Mouse (Mus musculus) embryo, embryonic 11 days (tissue): ENCODE data around the gene Atg9b.

Experiments
- DNase-seq: peaks from one replicate; pipeline ENCODE4 v3.0.0-alpha.2; 2015

The Atg9b gene

DNA sequence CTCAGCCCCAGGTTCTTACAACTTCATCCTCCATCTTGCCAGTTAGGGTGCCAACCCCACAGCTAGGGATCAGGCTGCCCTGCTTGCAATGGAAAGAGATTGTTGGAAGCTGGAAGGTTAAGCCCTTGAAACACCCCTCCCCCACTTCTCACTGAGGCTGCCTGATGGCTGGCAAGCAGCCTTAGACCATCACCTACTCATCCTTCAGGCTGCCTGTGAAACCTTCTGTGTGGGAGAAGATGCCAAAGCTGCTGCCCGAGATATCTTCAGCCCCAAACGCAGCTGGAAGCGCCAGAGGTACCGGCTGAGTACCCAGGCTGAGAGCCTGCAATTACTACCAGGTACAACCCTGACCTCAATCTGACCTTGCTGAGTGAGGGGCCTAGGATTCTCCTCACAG is 12.4 kb downstream of the Atg9b start:
- DNase-seq = no peak

DNA sequence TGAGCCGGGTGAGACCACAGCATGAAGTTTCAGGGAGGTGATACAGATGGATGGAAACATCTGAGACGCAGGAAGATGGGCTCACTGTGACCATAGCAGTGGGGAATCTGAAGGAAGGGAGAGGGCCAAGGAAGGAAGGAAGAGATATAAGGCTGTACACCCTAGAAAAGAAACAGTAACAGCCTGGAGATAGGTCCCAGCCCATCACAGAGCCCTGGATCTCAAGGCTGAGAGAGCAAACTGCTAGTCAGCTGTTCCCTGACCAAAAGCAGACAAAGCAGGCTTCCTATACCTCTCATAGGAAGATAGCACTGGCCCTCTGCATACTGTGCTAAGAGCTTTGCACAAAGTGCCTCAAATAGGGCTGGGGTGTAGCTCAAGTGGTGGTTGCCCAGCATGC is 13.2 kb downstream of the Atg9b start:
- DNase-seq = no peak

DNA sequence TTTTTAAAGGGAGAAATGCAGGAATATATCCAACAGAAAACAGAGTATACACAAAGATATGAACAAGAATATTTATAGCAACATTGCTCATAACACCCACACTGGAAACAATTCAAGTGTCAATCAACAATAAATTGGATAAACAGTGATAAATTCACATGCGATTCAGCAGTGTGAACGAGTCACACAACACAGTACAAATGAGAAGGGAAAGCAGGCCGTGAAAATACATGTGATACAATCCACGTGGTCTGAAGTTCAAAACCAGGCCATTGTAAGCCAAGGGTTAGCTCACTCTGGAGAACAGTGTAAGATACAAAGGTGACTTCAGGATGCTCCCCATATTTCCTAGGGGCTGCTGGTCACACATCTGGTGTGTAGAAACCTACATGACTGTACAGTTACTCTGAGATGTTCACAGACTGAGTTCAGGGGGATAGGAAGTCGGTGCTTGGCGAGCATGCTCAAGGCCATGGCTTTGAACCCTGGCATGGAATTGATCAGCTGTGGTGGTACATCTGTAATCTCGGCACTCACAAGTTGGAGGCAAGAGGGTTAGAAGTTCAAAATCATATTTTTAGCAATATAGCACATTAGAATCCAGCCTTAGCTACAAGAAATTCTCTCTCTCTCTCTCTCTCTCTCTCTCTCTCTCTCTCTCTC is 17.1 kb downstream of the Atg9b start:
- DNase-seq = no peak

DNA sequence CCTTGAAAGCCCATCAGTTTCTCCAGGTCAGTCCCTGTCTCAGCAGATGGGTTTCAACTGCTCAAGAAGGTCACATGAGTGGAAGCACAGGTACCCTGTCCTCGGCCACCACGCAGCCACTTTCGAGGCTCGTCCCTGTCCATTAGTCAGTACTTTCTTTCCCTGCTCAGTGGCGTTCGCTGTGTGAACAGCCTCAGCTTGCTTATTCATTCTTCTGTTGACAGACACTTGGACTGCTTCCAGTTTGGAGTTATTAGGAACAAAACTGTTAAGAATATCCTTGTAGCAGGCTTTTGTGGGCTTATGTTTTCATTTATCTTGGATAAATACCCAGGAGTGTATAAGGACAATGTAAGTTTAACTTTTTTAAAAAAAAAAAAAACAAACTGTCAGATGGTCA is 17.7 kb downstream of the Atg9b start:
- DNase-seq = no peak

DNA sequence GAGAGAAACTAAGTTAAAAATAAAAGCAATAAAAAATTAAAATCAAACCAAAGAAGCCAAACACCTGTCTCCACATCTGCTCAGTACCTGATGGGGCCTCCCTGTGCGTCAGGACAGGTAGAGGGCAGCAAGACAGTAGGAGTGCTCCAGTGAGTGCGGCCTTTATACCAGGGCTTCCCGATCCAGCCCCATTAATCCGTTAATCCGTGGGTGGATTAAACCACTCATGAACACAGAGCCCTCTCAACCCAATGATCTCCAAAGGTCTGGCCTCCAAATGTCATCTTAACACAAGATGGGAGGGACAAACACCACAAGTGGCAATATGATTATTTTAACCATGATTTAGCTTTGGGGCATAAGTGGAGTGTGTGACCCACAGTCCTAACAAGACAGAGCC is 18.1 kb downstream of the Atg9b start:
- no peak for DNase-seq

DNA sequence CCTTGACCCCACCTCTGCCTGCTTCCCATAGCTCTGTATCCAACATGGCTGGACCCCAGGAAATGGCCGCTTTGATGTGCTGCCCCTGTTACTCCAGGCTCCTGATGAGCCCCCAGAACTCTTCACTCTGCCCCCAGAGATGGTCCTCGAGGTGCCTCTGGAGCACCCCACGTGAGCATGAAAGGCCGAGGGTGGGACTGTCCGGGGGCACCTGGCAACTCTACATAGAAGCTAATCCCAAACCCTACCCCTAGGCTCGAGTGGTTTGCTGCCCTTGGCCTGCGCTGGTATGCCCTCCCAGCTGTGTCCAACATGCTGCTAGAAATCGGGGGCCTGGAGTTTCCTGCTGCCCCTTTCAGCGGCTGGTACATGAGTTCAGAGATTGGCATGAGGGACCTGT is 22.2 kb downstream of the Atg9b start:
- no peak for DNase-seq

DNA sequence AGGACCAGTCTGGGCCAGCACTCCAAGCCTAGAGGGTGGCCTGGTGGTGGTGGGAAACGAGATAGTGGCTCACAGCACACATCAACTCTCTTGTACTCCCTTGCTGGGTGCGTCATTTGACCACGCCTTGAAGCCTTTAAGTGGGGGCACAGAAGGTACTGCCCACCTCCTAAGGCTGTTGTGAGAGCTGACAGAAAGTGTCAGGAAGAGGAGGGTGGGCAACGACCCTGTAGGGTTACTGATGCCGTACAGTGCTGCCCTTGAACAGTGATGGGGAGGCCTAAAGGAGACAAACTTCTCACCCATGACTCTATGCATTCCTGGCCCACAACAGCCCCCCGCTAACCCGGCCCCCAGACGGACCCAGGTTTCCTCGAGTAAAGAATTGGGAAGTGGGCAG is 25.5 kb downstream of the Atg9b start:
- no peak for DNase-seq

DNA sequence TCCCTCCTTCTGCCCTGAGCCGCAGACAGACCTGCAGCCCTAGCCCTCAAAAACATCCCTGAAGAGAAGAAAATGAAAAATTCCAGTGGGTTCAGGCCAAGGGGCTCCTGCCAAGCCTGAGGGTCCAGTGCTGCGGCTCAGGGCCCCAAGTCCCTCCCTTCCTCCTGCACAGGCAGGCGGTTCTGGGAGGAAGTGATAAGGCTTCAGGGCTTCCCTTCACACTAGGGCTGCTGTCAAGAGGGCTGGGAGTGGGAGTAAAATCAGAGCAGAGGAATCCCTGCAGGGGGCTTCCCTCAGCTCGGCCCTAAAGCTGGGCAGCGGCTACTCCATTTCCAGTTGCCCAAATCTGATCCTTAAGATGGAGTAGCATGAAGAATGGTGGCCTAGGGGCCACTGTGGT is 26.4 kb downstream of the Atg9b start:
- DNase-seq = no peak

DNA sequence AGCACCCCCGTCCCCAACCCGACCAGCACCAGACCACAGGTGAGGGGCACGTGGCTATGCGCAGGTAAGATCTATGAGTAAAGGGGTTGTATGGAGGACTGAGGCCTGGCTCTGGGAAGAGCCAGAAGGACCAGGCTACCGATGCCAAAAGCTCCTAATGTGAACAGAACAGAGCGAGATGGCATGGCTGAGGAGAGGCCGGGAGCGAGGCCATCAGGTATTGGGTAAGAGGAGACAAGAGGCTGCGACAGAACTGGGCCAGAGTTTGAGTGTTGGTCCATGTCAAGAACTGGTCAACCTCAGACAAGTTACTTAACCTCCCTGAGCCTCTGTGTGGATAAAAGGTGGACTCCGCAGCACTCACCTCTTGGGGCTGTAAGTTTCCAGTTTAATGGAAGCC is 27.0 kb downstream of the Atg9b start:
- no peak for DNase-seq

DNA sequence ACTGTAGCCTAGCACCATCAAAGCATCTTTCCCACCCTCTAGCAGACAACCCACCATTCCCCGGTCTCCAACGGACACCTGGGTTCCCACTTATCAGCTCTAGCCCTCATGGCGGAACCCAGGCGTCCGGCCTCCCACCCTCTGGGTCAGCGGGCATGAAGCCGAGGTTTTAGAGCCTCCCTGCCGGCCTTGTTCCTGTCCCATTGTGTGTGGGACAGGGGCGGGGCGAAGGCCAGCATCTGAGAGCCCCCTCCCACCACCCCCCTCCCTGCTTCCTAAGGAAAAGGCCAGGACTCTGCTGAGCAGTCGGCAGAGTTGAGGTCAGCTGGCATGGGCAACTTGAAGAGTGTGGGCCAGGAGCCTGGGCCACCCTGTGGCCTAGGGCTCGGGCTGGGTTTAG is 27.4 kb downstream of the Atg9b start, which contains the start of gene Nos3:
TSS of gene Nos3 (plus strand) at position 303 of the 400 bp plus-strand sequence.
- DNase-seq = no peak

DNA sequence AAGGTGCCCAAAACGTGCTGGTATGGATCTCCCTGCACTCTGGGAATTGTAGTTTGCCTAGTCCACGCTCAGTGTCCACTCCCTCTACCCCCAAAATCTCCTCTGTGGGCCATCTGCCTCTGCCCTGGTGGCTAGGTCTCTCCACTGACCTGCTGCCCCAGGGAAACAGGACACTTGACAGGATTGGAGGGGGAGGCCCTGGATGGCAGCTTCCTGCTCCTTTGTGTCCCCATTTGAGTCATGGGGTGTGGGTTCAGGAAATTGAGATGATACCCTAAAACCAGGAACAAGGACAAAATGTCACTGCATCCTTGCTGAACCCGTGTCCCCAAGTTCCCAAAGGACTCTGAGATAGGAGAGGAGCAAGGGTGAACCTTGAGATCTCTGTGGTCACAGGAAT is 27.9 kb downstream of the Atg9b start:
- DNase-seq = no peak

DNA sequence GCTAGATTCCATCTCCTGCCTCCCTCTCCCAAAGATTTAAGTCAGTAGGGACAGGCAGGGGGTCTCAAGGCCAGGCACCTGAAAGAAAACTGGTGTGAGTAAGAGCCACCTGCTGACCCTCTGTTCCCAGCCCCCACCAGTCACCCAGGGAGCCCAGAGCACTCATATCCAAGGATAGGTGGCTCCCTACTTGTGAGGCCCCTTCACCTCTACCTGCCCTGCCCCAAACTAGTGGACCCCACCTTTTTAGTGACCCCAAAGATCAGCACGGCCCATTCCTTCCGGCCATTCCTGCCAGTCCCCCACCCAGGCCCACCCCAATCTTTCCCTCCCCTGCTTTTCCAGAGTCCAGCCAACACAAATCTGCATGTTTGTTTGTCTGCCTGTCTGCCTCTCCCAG is 28.5 kb downstream of the Atg9b start:
- no peak for DNase-seq

DNA sequence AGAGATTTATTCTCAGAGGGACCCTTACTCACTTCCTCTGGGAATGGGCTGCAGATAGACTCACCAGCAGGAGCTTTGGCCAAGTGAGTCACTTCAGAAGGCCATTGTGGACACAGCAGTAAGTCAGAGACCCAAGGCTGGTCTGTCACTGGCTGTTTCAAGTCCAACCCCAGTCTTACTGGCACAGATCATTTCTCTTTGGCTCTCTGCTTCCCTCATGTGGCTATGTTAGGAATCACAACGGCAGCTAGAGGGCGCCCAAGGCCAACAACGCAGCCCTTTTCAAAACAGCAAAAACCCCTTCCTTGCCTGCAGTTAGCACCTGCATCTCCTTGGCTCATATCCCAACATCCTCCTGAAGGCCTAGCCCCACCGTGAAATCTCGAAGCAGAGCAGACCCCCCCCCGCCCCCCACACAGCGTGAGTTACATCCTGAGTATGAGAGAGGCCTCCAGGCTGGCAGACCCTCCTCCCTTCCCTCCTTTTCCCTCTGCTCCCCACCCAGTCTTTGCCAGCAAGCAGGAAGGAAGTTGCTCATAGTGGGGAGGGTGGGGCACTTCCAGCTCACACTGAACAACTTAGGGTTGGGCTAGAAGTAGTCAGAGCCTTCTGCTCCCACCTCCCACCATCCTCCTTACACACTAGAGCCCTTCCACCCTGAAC is 31.0 kb downstream of the Atg9b start:
- DNase-seq = peak; percentile 81

DNA sequence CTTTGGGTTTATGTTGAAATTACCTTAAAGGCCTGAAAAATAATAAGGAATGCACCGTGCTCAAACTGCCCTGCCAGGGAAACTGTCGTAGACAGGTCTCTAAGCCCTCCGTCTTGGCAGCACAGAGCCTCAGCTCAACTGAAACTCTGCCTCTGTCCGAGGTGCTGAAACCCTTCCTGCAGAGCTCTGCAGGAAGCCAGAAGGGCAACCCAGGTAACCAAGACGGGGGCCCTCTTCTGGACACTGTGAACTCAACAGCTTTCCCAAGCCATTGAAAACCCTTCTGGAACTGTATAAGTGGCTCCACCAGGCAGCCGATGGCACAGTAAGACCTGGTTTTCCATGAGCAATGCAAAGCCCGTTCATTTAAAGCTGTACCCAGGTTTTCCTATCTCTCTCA is 34.5 kb downstream of the Atg9b start:
- DNase-seq = peak; percentile 95

DNA sequence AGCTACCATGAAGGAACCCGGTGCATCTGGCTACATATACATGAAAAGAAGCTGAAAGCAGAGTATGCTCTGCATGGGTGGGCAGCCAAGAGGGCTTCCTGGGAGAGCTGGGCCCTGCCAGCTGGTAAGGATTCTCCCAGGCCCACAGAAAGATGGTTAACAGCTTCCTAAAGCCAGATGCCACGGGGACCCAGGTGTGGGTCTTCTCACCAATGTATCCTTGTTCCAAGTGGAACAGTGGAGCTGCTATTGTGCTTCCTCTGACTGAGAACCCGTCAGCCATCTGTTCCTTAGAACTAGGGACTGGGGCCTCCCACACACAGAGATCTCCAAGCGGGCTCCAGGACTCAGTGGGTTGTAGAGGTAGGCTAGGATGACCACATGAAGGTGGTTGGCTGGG is 35.2 kb downstream of the Atg9b start:
- DNase-seq = no peak

DNA sequence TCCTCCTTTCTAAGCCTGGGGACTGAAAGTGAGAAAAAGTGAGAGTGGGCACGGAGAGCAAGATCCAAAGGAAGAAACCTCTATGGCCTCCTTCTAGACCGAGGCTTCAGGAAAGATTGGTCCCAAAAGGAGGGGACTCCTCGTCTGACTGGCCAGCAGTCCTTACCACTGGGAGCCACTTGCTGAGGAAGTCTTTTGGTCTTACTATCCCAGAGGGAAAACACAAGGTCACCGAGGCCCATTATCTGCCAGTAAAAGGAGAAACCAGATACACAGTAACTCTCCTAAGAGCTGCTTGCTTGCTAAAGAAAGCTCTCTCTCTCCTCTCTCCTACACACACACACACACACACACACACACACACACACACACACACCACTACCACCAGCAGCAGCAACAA is 38.6 kb downstream of the Atg9b start:
- DNase-seq = no peak

DNA sequence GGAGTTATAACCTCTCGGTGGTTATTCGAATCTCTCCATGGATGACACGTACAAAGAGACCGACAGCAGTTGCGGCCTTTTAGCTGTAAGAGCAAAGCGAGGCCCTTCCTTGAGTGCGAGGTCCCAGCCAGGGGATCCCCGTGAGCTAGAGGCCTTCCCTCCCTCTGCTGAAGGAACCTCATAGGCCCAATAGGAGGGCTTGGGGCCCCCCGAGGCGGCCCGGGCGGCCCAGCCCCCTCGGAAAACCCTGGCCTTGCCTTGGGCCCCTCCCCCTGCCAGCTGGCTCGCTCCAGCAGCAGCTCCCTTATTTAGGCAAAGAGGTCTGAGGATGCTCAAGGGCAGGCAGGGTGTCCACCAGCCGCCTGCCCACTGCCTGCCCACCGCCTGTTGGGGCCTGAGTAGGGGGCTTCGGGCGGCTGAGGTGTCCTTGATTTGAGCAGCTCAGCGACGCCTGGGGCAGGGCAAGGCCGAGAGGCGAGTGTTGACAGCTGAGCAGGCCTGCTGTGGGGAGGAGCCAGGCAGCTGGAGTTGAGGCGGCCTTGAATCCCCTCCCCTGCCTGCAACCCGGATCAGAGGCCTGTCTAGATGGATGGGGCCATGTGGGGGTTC is 39.6 kb downstream of the Atg9b start:
- DNase-seq = peak; percentile 84

DNA sequence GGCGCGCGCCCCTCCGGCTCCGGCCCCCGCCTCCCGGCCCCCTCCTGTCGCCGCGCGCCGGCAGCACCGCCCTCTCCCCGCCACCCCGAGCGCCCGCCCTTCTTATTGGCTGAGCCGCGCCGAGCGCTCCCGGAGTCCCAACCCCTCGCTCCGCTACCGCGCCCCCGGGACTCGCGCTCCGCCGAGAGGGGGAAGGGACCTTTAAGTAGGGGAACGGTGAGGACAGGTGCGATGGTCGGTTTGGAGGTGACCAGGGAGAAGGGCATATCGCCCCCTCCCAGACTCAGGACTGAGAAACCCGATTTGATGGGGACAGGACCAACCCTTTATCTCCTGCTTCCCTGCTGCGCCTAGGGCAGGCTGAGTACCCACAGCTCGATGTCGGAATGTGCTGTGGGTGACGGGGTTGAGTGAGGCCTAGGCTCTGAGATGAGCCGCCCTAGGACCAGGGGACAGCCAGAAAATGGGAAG is 40.2 kb downstream of the Atg9b start:
- DNase-seq = peak; percentile 94

DNA sequence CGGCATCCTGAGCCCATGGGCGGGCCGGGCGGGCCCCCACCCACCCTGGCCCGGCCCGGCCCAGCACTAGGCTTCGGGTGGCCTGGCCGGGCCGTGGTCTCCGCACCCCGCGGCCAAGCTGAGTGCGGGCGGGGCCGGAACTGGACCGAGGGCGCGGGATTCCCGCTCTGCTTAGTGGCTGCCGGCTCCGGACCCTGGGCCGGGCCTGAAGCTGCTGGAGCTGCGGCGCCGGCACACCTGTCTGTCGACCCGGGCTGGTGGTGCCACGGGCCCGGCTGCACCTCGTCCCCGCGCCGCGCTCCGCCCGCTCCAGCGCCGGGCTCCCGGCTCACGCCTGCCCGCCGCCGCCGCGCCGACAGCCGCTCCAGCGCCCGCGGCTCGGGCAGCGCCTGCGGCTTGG is 40.7 kb downstream of the Atg9b start, which contains the start of gene Kcnh2:
TSS of gene Kcnh2 (minus strand) at position 327 of the 400 bp plus-strand sequence.
- DNase-seq = no peak

DNA sequence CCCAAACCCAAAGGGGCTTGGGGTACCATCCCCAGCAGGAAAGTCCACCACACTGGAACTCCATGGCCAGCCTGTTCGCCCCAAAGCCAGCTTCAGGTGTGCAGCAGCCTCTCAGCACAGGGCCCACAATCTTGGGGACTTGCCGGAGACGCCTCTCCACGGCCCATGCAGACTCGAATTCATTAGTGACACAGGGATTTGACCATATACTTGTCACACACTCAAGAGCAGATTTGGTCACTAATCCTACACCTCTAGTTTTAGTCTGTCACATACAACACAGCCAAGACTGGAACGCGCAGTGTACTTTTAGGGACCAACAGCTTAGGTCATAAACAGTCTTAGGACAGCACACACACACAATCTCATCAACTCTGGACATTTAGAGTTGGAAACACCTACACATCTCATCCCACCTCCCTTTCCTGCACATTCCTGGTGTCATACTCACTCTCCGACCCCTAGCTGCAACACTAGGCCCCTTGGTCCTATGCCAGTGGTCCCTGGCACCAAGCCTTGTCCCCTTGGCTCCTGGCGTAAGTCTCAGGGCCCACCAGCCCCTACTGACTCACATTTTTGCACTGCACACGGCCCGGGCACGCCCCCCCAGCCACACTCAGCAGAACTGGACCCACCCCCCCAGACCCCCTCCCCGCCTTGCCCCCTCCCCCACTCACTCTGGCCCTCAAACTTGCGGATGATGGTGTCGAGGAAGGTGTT is 41.3 kb downstream of the Atg9b start:
- DNase-seq = no peak

DNA sequence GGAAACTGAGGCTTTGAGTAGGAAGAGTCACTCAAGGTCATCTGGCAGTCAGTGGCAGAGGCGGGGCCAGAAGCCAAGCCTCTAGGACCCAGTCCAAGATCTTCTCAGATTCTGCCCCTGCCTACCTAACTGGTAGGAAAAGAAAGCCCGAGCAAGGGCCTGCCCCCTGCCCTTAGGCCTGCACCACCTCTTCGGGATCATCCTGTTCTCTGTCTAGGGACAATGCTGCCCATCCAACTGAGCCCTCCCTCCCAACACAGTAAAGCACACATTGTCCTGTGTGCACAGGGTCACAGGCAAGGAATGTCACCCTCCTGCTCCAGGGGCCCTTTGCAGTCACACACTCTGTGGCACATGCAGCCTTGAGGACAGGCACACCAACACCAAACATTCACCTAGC is 41.9 kb downstream of the Atg9b start:
- DNase-seq = no peak

DNA sequence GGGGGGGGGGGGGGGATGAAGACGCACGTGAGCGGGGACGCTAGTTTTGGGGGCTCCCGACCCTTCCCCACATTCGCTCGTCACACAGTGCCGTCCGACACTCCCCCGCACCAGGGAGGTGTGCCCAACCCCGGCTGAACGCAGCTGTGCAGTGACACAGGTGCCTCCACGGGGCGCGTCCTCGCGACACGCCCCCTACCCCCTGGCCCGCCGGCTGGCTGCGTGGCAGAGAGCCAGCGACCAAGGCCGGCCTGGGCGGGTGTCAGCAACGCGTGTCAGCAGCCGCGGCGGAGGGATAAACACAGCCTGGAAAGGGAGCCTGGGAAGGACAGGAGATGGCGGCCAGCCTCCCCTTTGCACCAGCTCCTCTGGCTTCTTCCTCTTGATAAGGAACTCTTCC is 43.4 kb downstream of the Atg9b start:
- DNase-seq = peak; percentile 47

DNA sequence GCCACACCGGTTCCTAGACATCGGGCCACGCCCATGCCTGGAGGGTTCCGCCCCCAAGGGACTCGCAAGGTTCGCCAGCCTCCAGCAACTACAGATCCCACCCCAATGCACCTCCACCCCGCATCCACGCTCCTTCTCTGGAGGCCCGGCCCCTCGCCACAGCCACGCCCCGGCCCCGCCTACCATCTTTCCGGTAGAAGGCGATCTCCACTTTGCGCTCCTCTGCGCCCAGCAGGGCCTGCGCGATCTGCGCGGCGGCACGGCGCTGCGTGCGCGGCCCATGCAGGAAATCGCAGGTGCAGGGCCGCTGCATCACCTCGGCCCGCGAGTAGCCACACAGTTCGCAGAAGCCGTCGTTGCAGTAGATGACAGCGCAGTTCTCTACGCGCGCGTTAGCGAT is 43.8 kb downstream of the Atg9b start:
- DNase-seq = peak; percentile 79
